In the genomic region with DNA sequence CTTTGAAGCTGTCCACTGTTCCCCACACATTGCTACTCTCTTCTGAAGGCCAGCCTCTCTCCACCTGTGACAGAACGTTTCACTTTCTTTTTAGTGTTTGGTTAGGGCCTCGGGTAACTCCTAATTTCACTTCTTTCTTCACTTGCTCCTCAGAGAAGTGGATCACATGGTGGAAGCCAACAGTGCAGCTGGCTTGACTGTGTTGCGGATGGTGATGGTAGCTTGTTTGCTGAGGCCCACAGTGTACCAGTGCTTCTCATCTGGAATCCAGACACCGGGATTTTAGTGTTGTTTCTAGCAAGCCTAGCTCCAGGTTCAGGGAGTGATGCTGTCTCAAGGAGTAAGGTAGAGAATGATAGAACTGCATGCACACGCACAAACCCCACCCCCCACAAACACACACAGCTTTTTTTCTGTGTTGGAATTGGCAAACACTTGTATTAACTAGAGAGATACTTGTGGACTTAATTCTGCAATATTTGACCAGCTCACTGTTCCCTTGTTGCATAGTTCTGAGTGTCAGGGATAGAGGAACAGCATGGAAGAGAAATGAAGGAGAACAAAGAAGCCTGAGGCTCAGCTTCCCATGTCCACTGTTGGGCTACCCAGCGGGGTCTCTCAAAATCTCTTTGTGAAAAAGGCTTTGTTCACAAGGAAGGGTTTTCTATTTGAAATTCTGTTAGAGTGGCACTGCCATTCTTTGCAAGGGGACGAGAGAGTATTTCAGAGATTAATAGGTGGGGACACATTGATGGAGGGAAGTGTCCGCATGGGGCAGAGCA, we compare ENCODE assay signal across 13 mouse cellular contexts.
DNase-seq lines count a peak whose midpoint lies in the region; ATAC-seq lines count a peak whose summit lies in the region.
"Had no signal": no experiment of that assay in that cellular context is flagged by ENCODE, and none has a peak within 500 bp of the region (broad histone marks: within the 10 kb centered on the region; RNA-seq: fewer than 3 reads in every experiment).

No protein-coding gene starts in this region.

- H3K9me3 ChIP-seq in liver, embryonic 16.5 days (replicated peaks; ENCODE audit: control insufficient read depth, low read length): no peaks in the 10 kb centered on the region
- no peaks in the 10 kb centered on the region for H3K9me3 ChIP-seq in liver, embryonic 12.5 days (replicated peaks)
- no peaks in the 10 kb centered on the region for H3K9me3 ChIP-seq in embryonic facial prominence, embryonic 12.5 days
- no peaks in the 10 kb centered on the region for H3K9me3 ChIP-seq in hindbrain, embryonic 12.5 days (replicated peaks)
- H3K9me3 ChIP-seq in midbrain, embryonic 15.5 days: no peaks in the 10 kb centered on the region
- H3K9me3 ChIP-seq: G1E had no signal

- H3K4me1 ChIP-seq in liver, embryonic 16.5 days (ENCODE audit: control insufficient read depth, low read depth, low read length): peaks cover 9% of the 10 kb centered on the region
- peaks cover 51% of the 10 kb centered on the region for H3K4me1 ChIP-seq in liver, embryonic 12.5 days
- H3K4me1 ChIP-seq in embryonic facial prominence, embryonic 12.5 days: peaks cover 16% of the 10 kb centered on the region
- H3K4me1 ChIP-seq in hindbrain, embryonic 12.5 days: peaks cover 41% of the 10 kb centered on the region
- H3K4me1 ChIP-seq in midbrain, embryonic 15.5 days: peaks cover 57% of the 10 kb centered on the region

- no peaks in the 10 kb centered on the region for H3K36me3 ChIP-seq in liver, embryonic 16.5 days (ENCODE audit: control insufficient read depth, insufficient read depth)
- peaks cover 13% of the 10 kb centered on the region for H3K36me3 ChIP-seq in liver, embryonic 12.5 days
- H3K36me3 ChIP-seq in embryonic facial prominence, embryonic 12.5 days: peaks cover 7% of the 10 kb centered on the region; the same call in 1 of the 2 replicates
- H3K36me3 ChIP-seq in hindbrain, embryonic 12.5 days: peaks cover 4% of the 10 kb centered on the region; the same call in 1 of the 2 replicates
- no peaks in the 10 kb centered on the region for H3K36me3 ChIP-seq in midbrain, embryonic 15.5 days (replicated peaks)

- H3K4me3 ChIP-seq in liver, embryonic 16.5 days (ENCODE audit: low read depth, low read length): no peak overlapping the region
- H3K4me3 ChIP-seq in liver, embryonic 12.5 days: no peak overlapping the region
- no peak overlapping the region for H3K4me3 ChIP-seq in embryonic facial prominence, embryonic 12.5 days
- H3K4me3 ChIP-seq in hindbrain, embryonic 12.5 days: no peak overlapping the region
- H3K4me3 ChIP-seq in midbrain, embryonic 15.5 days: no peak overlapping the region

- H3K9ac ChIP-seq in liver, embryonic 16.5 days (ENCODE audit: low read depth, low read length): no peak overlapping the region
- no peak overlapping the region for H3K9ac ChIP-seq in liver, embryonic 12.5 days
- H3K9ac ChIP-seq in embryonic facial prominence, embryonic 12.5 days: no peak overlapping the region
- H3K9ac ChIP-seq in hindbrain, embryonic 12.5 days: peak overlapping the region; percentile 24; the same call in 1 of the 2 replicates
- 0 out of 2 replicates have a peak overlapping the region, but pooled peaks have one; percentile 6 for H3K9ac ChIP-seq in midbrain, embryonic 15.5 days

- no peak overlapping the region for H3K4me2 ChIP-seq in liver, embryonic 16.5 days (ENCODE audit: low read depth, low read length)
- no peak overlapping the region for H3K4me2 ChIP-seq in liver, embryonic 12.5 days
- no peak overlapping the region for H3K4me2 ChIP-seq in embryonic facial prominence, embryonic 12.5 days (replicated peaks)
- peak overlapping the region; percentile 30 for H3K4me2 ChIP-seq in hindbrain, embryonic 12.5 days (replicated peaks)
- H3K4me2 ChIP-seq in midbrain, embryonic 15.5 days: peak overlapping the region; percentile 23; the same call in 1 of the 2 replicates

- 56% methylated on average over 8 of the region's 8 CpGs for WGBS in liver, embryonic 16.5 days (ENCODE audit: insufficient replicate concordance)
- WGBS in liver, embryonic 12.5 days (ENCODE audit: insufficient replicate concordance): 73% methylated on average over 8 of the region's 8 CpGs
- 63% methylated on average over 8 of the region's 8 CpGs for WGBS in embryonic facial prominence, embryonic 12.5 days
- 33% methylated on average over 8 of the region's 8 CpGs for WGBS in hindbrain, embryonic 12.5 days
- WGBS in midbrain, embryonic 15.5 days: 24% methylated on average over 8 of the region's 8 CpGs

- no peak for DNase-seq in adrenal gland, adult 18-20 months (ENCODE audit: low spot score in 2 of 2)
- DNase-seq in kidney, postnatal 10 days: no peak
- DNase-seq in right cerebral cortex, postnatal 10 days (ENCODE audit: low spot score in 2 of 2): no peak
- DNase-seq: gastrocnemius, postnatal 25 days; kidney, postnatal 14 days; thymus, adult 2 months had no signal

- no peaks in the 10 kb centered on the region for H3K27me3 ChIP-seq in liver, embryonic 16.5 days (ENCODE audit: control insufficient read depth, insufficient read depth, low read depth, low read length)
- H3K27me3 ChIP-seq in liver, embryonic 12.5 days (replicated peaks): no peaks in the 10 kb centered on the region
- H3K27me3 ChIP-seq in embryonic facial prominence, embryonic 12.5 days: no peaks in the 10 kb centered on the region
- no peaks in the 10 kb centered on the region for H3K27me3 ChIP-seq in hindbrain, embryonic 12.5 days
- H3K27me3 ChIP-seq in midbrain, embryonic 15.5 days (replicated peaks): no peaks in the 10 kb centered on the region

- peak overlapping the region; percentile 35; the same call in 1 of the 2 replicates for H3K27ac ChIP-seq in liver, embryonic 16.5 days (ENCODE audit: low read length)
- no peak overlapping the region for H3K27ac ChIP-seq in liver, embryonic 12.5 days
- peak overlapping the region; percentile 9 for H3K27ac ChIP-seq in embryonic facial prominence, embryonic 12.5 days
- peak overlapping the region; percentile 92 for H3K27ac ChIP-seq in hindbrain, embryonic 12.5 days
- peak overlapping the region; percentile 85 for H3K27ac ChIP-seq in midbrain, embryonic 15.5 days
- H3K27ac ChIP-seq: macrophage had no signal

- ATAC-seq in liver, embryonic 16.5 days (ENCODE audit: low read depth): peak; percentile 41; the same call in 1 of the 2 replicates
- ATAC-seq in liver, embryonic 12.5 days: no peak
- no peak for ATAC-seq in embryonic facial prominence, embryonic 12.5 days (ENCODE audit: insufficient number of reproducible peaks, insufficient read depth, low FRiP score, low TSS enrichment)
- ATAC-seq in hindbrain, embryonic 12.5 days (ENCODE audit: low FRiP score): peak; percentile 56; the same call in 1 of the 2 replicates
- peak; percentile 55; the same call in 1 of the 2 replicates for ATAC-seq in midbrain, embryonic 15.5 days (replicated peaks)

Comparison
In these comparisons a context has a peak if more than half of its experiments do, and no peak if none do; other contexts are left out.
1. ATAC-seq: peak in liver, embryonic 16.5 days (single experiment), hindbrain, embryonic 12.5 days (single experiment) and midbrain, embryonic 15.5 days (single experiment); none in liver, embryonic 12.5 days (single experiment) and embryonic facial prominence, embryonic 12.5 days (single experiment).
2. H3K4me2 ChIP-seq: peak in hindbrain, embryonic 12.5 days (single experiment) and midbrain, embryonic 15.5 days (single experiment); none in liver, embryonic 16.5 days (single experiment), liver, embryonic 12.5 days (single experiment) and embryonic facial prominence, embryonic 12.5 days (single experiment).
3. H3K9ac ChIP-seq: peak in hindbrain, embryonic 12.5 days (single experiment) and midbrain, embryonic 15.5 days (single experiment); none in liver, embryonic 16.5 days (single experiment), liver, embryonic 12.5 days (single experiment) and embryonic facial prominence, embryonic 12.5 days (single experiment).